Mouse (Mus musculus): ENCODE measurements around the gene Pop4. TPM values are rescaled to one million over a fixed set of nuclear protein-coding genes. Genes with fewer than 3 reads are reported as not detected.

Gene Pop4
- total and polyA plus RNA-seq, 2 experiments from 2014 or later: 60.2 to 72.0 TPM

GRCm38 (mm10) chr7:38237140-38237539, 34.1 kb downstream of the Pop4 start:
- Histone ChIP-seq H3K36me3 (ENCODE audit: insufficient read depth, low read length) (no peaks in the 10 kb centered on the region), H3K4me2 (ENCODE audit: low read depth, low read length, poor library complexity, severe bottlenecking) (no peak overlapping the region), H3K27me3 (ENCODE audit: insufficient read depth, low read length) (no peaks in the 10 kb centered on the region), H3K27ac (ENCODE audit: low read depth, low read length) (no peak overlapping the region), H3K9ac (replicated peaks; ENCODE audit: low read length, poor library complexity, severe bottlenecking) (no peak overlapping the region), H3K4me1 (ENCODE audit: insufficient read depth, low read length) (no peaks in the 10 kb centered on the region), H3K4me3 (ENCODE audit: low read depth, low read length) (no peak overlapping the region), H3K9me3 (ENCODE audit: low read length) (no peaks in the 10 kb centered on the region)
- ATAC-seq (ENCODE audit: low FRiP score): no peak
- DNase-seq (ENCODE audit: low spot score): no peak
- no peak for TF ChIP-seq CTCF (IDR thresholded peaks at IDR 0.05)

GRCm38 (mm10) chr7:38236400-38237105, 34.7 kb downstream of the Pop4 start:
- Histone ChIP-seq H3K4me2 (ENCODE audit: low read depth, low read length, poor library complexity, severe bottlenecking) (no peak overlapping the region), H3K27ac (ENCODE audit: low read depth, low read length) (no peak overlapping the region), H3K9me3 (ENCODE audit: low read length) (no peaks in the 10 kb centered on the region), H3K36me3 (ENCODE audit: insufficient read depth, low read length) (no peaks in the 10 kb centered on the region), H3K4me3 (ENCODE audit: low read depth, low read length) (no peak overlapping the region), H3K27me3 (ENCODE audit: insufficient read depth, low read length) (no peaks in the 10 kb centered on the region), H3K4me1 (ENCODE audit: insufficient read depth, low read length) (no peaks in the 10 kb centered on the region), H3K9ac (replicated peaks; ENCODE audit: low read length, poor library complexity, severe bottlenecking) (no peak overlapping the region)
- WGBS: 52% methylated on average over 10 of the region's 11 CpGs
- no peak for ATAC-seq (ENCODE audit: low FRiP score)
- no peak for TF ChIP-seq CTCF (IDR thresholded peaks at IDR 0.05)
- DNase-seq (ENCODE audit: low spot score): no peak

GRCm38 (mm10) chr7:38230285-38230684, 40.9 kb downstream of the Pop4 start:
- Histone ChIP-seq H3K36me3 (ENCODE audit: insufficient read depth, low read length) (no peaks in the 10 kb centered on the region), H3K4me1 (ENCODE audit: insufficient read depth, low read length) (peaks cover 8% of the 10 kb centered on the region; the same call in 1 of the 2 replicates), H3K27ac (ENCODE audit: low read depth, low read length) (no peak overlapping the region), H3K9me3 (ENCODE audit: low read length) (no peaks in the 10 kb centered on the region), H3K9ac (replicated peaks; ENCODE audit: low read length, poor library complexity, severe bottlenecking) (no peak overlapping the region), H3K4me2 (ENCODE audit: low read depth, low read length, poor library complexity, severe bottlenecking) (no peak overlapping the region), H3K4me3 (ENCODE audit: low read depth, low read length) (no peak overlapping the region), H3K27me3 (ENCODE audit: insufficient read depth, low read length) (0 out of 2 replicates have a peak, but pooled peaks cover 3% of the 10 kb centered on the region)
- ATAC-seq (ENCODE audit: low FRiP score) (no peak), DNase-seq (ENCODE audit: low spot score) (no peak)
- WGBS: 15% methylated on average over 8 of the region's 8 CpGs
- no peak for TF ChIP-seq CTCF (IDR thresholded peaks at IDR 0.05)

GRCm38 (mm10) chr7:38228329-38228728, 42.9 kb downstream of the Pop4 start:
- no peak for TF ChIP-seq CTCF (IDR thresholded peaks at IDR 0.05)
- DNase-seq (ENCODE audit: low spot score) (no peak), ATAC-seq (ENCODE audit: low FRiP score) (no peak; the same call in 1 of the 2 replicates)
- Histone ChIP-seq H3K36me3 (ENCODE audit: insufficient read depth, low read length) (no peaks in the 10 kb centered on the region), H3K4me3 (ENCODE audit: low read depth, low read length) (peak overlapping the region; percentile 49), H3K9ac (replicated peaks; ENCODE audit: low read length, poor library complexity, severe bottlenecking) (no peak overlapping the region), H3K4me1 (ENCODE audit: insufficient read depth, low read length) (peaks cover 8% of the 10 kb centered on the region; the same call in 1 of the 2 replicates), H3K27ac (ENCODE audit: low read depth, low read length) (no peak overlapping the region), H3K4me2 (ENCODE audit: low read depth, low read length, poor library complexity, severe bottlenecking) (peak overlapping the region; percentile 98), H3K27me3 (ENCODE audit: insufficient read depth, low read length) (0 out of 2 replicates have a peak, but pooled peaks cover 3% of the 10 kb centered on the region), H3K9me3 (ENCODE audit: low read length) (no peaks in the 10 kb centered on the region)
- 28% methylated on average over 8 of the region's 8 CpGs for WGBS

- H3K9me3 ChIP-seq (ENCODE audit: low read length): no peaks in the 10 kb centered on the region
- DNase-seq (ENCODE audit: low spot score) (peak; percentile 83), ATAC-seq (ENCODE audit: low FRiP score) (peak; percentile 91)
- H3K27ac ChIP-seq (ENCODE audit: low read depth, low read length): no peak within 1 kb of the TSS
- peak within 1 kb of the TSS; percentile 44; the same call in 1 of the 2 replicates for H3K9ac ChIP-seq (replicated peaks; ENCODE audit: low read length, poor library complexity, severe bottlenecking)
- 0 out of 2 replicates have a peak, but pooled peaks cover 3% of the 10 kb centered on the region for H3K27me3 ChIP-seq (ENCODE audit: insufficient read depth, low read length)
- H3K4me1 ChIP-seq (ENCODE audit: insufficient read depth, low read length): peaks cover 8% of the 10 kb centered on the region; the same call in 1 of the 2 replicates
- no peaks in the 10 kb centered on the region for H3K36me3 ChIP-seq (ENCODE audit: insufficient read depth, low read length)
- WGBS: under 1% methylated on average over 32 of the region's 36 CpGs
- H3K4me2 ChIP-seq (ENCODE audit: low read depth, low read length, poor library complexity, severe bottlenecking): peak within 1 kb of the TSS; percentile 98
- peak within 1 kb of the TSS; percentile 49 for H3K4me3 ChIP-seq (ENCODE audit: low read depth, low read length)
- no peak for TF ChIP-seq CTCF (IDR thresholded peaks at IDR 0.05)
Observed at GRCm38 (mm10) chr7:38227900-38228298, 43.3 kb downstream of the Pop4 start, which contains the start of gene Plekhf1. Gene Plekhf1, minus strand, starts transcription at chr7:38228016.
